Comparison of ENCODE assay signal across 10 mouse cellular contexts in genomic region chr12:75358714-75359113, GRCm38 (mm10). TPM values are rescaled to one million over a fixed set of nuclear protein-coding genes. Genes with fewer than 3 reads are reported as not detected.
A peak's percentile ranks its signal among the peaks of the same experiment; 100 is the strongest.
DNase-seq lines count a peak whose midpoint lies in the region; ATAC-seq lines count a peak whose summit lies in the region.
"Had no signal": no experiment of that assay in that cellular context is flagged by ENCODE, and none has a peak within 500 bp of the region (broad histone marks: within the 10 kb centered on the region; RNA-seq: fewer than 3 reads in every experiment).

No protein-coding gene starts in this region.

- no peaks in the 10 kb centered on the region for H3K27me3 ChIP-seq in forebrain, embryonic 15.5 days

- WGBS in forebrain, embryonic 15.5 days: 69% methylated on average over 4 of the region's 4 CpGs

- no peak overlapping the region for H3K4me3 ChIP-seq in forebrain, embryonic 15.5 days

- no peak for DNase-seq in frontal cortex, postnatal 10 days (ENCODE audit: low spot score in 2 of 2)
- DNase-seq in 3134 (ENCODE audit: extremely low read depth, insufficient read length, low spot score): peak; percentile 14
- DNase-seq in gastrocnemius, adult 18-20 months (ENCODE audit: low spot score): peak; percentile 84
- DNase-seq in kidney, postnatal 4 days: peak; percentile 51 to 57
- no peak for DNase-seq in frontal cortex, postnatal 25 days (ENCODE audit: low spot score in 2 of 2)
- DNase-seq in T-cell, adult 2 months (ENCODE audit: low spot score): no peak

- no peak overlapping the region for H3K27ac ChIP-seq in forebrain, embryonic 15.5 days (replicated peaks)

- no peaks in the 10 kb centered on the region for H3K9me3 ChIP-seq in forebrain, embryonic 15.5 days

- no peaks in the 10 kb centered on the region for H3K36me3 ChIP-seq in forebrain, embryonic 15.5 days

- peak; percentile 52 for ATAC-seq in frontal cortex, adult (ENCODE audit: low TSS enrichment)
- ATAC-seq in forebrain, embryonic 15.5 days (replicated peaks): no peak

- H3K9ac ChIP-seq in forebrain, embryonic 15.5 days (replicated peaks): no peak overlapping the region

- H3K4me1 ChIP-seq in forebrain, embryonic 15.5 days: no peaks in the 10 kb centered on the region

- no peak overlapping the region for H3K4me2 ChIP-seq in forebrain, embryonic 15.5 days (replicated peaks)

RNA-seq across cellular contexts. Expression of gene Rhoj, which starts 50.6 kb away (rescaled TPM):
- 10 to 100 TPM; 14.2 to 15.3 TPM for total RNA-seq in gastrocnemius, adult 18-20 months (2021)
- polyA plus RNA-seq in forebrain, embryonic 15.5 days (2015; fragmentation: Nextera tagmentation; extraction: Ambion mirVana): 13.8 and 15.0 TPM in 2 replicates

RNA-seq across cellular contexts. Expression of gene Gphb5, which starts 57.9 kb away (rescaled TPM):
- total RNA-seq in gastrocnemius, adult 18-20 months (2021): not detected
- polyA plus RNA-seq in forebrain, embryonic 15.5 days (2015; fragmentation: Nextera tagmentation; extraction: Ambion mirVana): not detected in 2 replicates
- total RNA-seq: layer of hippocampus, postnatal 14 days had no signal
- polyA plus RNA-seq: frontal cortex, adult 2 months had no signal

Comparison
In these comparisons a context has a peak if more than half of its experiments do, and no peak if none do; other contexts are left out.
1. DNase-seq: peak in 3134 (single experiment), gastrocnemius, adult 18-20 months (single experiment) and kidney, postnatal 4 days (2 of 2); none in frontal cortex, postnatal 10 days (0 of 2), frontal cortex, postnatal 25 days (0 of 2) and T-cell, adult 2 months (single experiment).